Mouse (Mus musculus) T-helper 2 cell (primary cell): ENCODE measurements at regions not wholly inside any gene's neighbourhood (a gene's known extent, or its start where the extent isn't known, plus 50 kb on each side); places are given as distances from the start of the nearest gene placed in this dataset.

Source experiments
- in situ Hi-C: fragments of 300-600 bp; cut with MboI, MseI; formaldehyde crosslinking; loops from one replicate; pipeline ENCODE4 v1.15.1; 2025; ENCODE audit warnings: high pct_unique_total_duplicates

- in situ Hi-C loops = no loop called here
Measured at GRCm38 (mm10) chr6:117104463-117104862, 63.9 kb upstream of the Cxcl12 start.

- in situ Hi-C loops = no loop called here
Measured at GRCm38 (mm10) chr6:117105182-117105589, 63.1 kb upstream of the Cxcl12 start.

- in situ Hi-C loops = no loop called here
Measured at GRCm38 (mm10) chr6:117110291-117110690, 58.0 kb upstream of the Cxcl12 start.

GRCm38 (mm10) chr6:117114859-117115258, 53.5 kb upstream of the Cxcl12 start:
- in situ Hi-C loops = no loop called here

- in situ Hi-C loops = no loop called here
Measured at GRCm38 (mm10) chr6:117118081-117118480, 50.3 kb upstream of the Cxcl12 start.
